ENCODE assay signal across 8 mouse cellular contexts in genomic region chr7:13277081-13277480, GRCm38 (mm10). TPM values are rescaled to one million over a fixed set of nuclear protein-coding genes. Genes with fewer than 3 reads are reported as not detected.
DNase-seq lines count a peak whose midpoint lies in the region; ATAC-seq lines count a peak whose summit lies in the region.

Gene Lig1, plus strand, starts transcription at chr7:13277283.

- peaks cover 56% of the 10 kb centered on the region for H3K36me3 ChIP-seq in heart, embryonic 10.5 days

- no peaks in the 10 kb centered on the region for H3K27me3 ChIP-seq in heart, embryonic 10.5 days (ENCODE audit: insufficient read depth, poor library complexity, severe bottlenecking)

- ATAC-seq in megakaryocyte, adult 5-6 weeks (ENCODE audit: poor library complexity, severe bottlenecking), result no peak

- H3K4me1 ChIP-seq in heart, embryonic 10.5 days, result peaks cover 6% of the 10 kb centered on the region; the same call in 1 of the 2 replicates

- peak within 1 kb of the TSS; percentile 97 for H3K27ac ChIP-seq in heart, embryonic 10.5 days

- WGBS in heart, embryonic 10.5 days, result 95% methylated on average over 16 of the region's 16 CpGs

- peak within 1 kb of the TSS; percentile 78 for H3K4me3 ChIP-seq in heart, embryonic 10.5 days

- no peaks in the 10 kb centered on the region for H3K9me3 ChIP-seq in heart, embryonic 10.5 days

- DNase-seq in heart, embryonic 10.5 days (ENCODE audit: low spot score), result no peak
- no peak for DNase-seq in heart, adult 11 months
- no peak for DNase-seq in urinary bladder, adult 2 months (ENCODE audit: low spot score)
- DNase-seq in urinary bladder, adult 18-20 months (ENCODE audit: low spot score in 2 of 2), result no peak
- DNase-seq in heart, postnatal 4 days, result no peak
- no peak for DNase-seq in gastrocnemius, adult 18-20 months (ENCODE audit: low spot score)
- DNase-seq in right cerebral cortex, adult 2 months (ENCODE audit: low spot score in 2 of 2), result no peak

RNA-seq across cellular contexts. Expression of gene Lig1, which starts in this region (rescaled TPM):
- 85.1 and 105 TPM in 2 replicates for polyA plus RNA-seq in heart, embryonic 10.5 days (2016; fragmentation: Nextera tagmentation; extraction: Ambion mirVana)
- 9.1 and 10.2 TPM in 2 replicates for polyA plus RNA-seq in urinary bladder, adult 2 months (2012; rRNA removed)
- 10 to 100 TPM; 44.3 to 45.5 TPM for total RNA-seq in heart, postnatal 4 days (2021)
- 82.6 and 86.7 TPM in 2 replicates for total RNA-seq in megakaryocyte, adult 5-6 weeks (2015)
- total RNA-seq in megakaryocyte, adult 5-6 weeks (2017), result 53.5 and 74.3 TPM in 2 replicates
- 1 to 10 TPM in 1 of 2 experiments, under 1 TPM in 1; 0.91 to 1.4 TPM for total RNA-seq in gastrocnemius, adult 18-20 months (2021)

Comparison
In these comparisons a context has a peak if more than half of its experiments do, and no peak if none do; other contexts are left out.
1. RNA of gene Lig1 (total RNA-seq): 53.5 to 86.7 TPM in megakaryocyte, adult 5-6 weeks and 44.3 to 45.5 TPM in heart, postnatal 4 days; 0.91 to 1.4 TPM in gastrocnemius, adult 18-20 months; every median in the first group is over 10 times any median in the second.